Mouse (Mus musculus) cerebellum, adult 18-20 months (tissue): ENCODE measurements around the gene Rpl6.
"Not testable (repeated sequence)": the region's sequence is repeated elsewhere in the genome, so short reads cannot be mapped to it uniquely, and the experiment has no call there.

Experiments used
- DNase-seq, 2 experiments: peaks; one replicate each; pipeline ENCODE4 v3.0.0; 2021

The Rpl6 gene

DNA sequence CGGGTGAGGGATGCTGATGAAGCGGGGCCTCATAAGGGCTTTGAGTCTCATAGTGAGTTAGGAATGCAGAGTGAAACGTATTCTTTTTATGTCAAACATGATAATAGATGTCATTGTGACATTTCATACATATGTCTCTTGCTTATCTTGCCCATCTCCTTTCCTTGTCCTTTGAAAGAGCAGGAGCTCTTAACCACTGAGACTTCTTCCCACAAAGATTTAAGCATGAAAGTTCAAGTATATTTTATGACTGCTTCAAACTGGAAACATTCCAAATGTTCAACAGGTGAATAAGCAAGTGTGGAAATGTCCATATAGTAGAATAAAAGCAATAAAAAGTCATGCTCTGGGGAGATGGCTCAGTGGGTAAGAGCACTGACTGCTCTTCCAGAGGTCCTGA lies 22.1 kb downstream of the Rpl6 start:
- DNase-seq = no peak

DNA sequence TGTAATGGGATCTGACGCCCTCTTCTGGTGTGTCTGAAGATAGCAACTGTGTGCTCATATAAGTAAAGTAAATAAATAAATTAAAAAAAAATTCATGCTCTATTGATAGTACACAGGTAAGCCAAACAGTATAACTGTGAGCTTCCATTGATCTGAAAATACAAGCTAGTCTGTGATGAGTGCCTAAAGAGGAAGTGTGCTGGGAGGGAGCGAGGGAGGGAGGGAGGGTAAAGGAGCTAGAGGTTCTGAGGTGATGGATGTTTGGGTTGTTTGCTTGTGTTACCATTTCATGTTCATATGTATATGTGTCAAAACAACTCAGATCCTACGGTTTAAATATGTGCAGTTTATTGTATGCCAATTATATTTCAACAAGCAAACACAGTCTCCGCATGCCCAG lies 22.6 kb downstream of the Rpl6 start:
- DNase-seq = no peak

DNA sequence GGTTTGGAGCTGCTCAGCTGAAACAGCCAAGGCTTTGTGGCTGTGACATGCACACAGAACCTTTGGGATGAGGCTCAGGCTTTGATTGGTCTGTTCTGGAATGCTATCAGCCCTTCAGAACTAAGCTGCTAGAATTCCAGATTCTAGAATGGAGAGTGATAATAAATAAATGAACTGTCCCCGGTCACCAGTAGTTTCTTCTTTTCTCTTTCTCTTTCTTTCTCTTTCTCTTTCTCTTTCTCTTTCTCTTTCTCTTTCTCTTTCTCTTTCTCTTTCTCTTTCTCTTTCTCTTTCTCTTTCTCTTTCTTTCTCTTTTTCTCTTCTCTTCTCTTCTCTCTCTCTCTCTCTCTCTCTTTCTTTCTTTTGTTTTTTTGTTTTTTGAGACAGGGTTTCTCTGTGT lies 23.0 kb downstream of the Rpl6 start:
- not testable (repeated sequence) for DNase-seq

DNA sequence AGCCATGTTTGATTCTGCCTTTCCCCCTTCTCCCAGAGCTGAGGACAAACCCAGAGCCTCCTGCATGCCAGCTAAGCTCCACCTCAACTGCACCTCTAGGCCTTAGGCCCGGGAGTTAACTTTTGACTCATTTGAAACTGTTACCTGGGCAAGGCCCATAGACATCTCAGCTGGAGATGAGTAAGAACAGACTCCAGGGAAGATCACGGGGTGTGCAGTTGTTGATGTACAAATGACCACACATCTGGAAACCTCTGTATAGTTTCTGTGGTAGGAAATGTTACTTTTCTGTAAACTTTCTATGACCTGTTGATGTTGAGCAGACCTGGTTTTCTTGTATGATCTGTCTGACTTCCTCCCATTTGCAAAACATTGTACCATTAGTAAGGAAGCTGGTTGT lies 24.9 kb downstream of the Rpl6 start:
- no peak for DNase-seq

DNA sequence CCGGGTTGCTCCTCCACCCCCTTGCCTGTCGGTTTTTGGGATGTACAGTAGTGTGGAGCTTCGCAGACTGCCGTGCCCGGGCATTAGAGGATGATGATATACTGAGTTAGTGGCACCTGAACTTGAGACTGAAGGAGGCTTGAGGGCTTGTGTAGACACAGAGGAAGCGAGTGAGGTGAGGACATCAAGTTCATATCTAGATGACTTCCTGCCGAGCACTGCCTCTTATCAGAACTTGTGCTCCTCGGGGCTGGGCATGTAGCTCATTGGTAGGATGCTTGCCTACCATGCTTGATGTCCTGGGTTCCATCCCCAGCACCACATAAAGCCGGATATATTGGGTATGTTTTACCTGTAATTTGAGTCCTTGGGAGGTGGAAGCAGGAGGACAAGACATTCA lies 26.5 kb downstream of the Rpl6 start:
- no peak for DNase-seq

DNA sequence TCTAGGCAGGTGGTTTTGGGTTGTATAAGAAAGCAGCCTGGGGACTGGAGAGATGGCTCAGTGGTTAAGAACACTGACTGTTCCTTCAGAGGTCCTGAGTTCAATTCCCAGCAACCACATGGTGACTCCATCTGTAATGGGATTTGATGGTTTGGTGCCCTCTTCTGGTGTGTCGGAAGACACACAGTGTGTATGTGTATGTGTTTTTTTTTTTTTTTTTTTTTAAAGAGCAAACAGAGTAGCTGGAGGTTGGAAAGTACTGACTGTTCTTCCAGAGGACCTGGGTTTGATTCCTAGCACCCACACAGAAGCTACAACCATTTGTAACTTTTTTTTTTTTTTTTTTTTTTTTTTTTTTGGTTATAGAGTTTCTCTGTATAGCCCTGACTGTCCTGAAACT lies 28.5 kb downstream of the Rpl6 start:
- no peak for DNase-seq

DNA sequence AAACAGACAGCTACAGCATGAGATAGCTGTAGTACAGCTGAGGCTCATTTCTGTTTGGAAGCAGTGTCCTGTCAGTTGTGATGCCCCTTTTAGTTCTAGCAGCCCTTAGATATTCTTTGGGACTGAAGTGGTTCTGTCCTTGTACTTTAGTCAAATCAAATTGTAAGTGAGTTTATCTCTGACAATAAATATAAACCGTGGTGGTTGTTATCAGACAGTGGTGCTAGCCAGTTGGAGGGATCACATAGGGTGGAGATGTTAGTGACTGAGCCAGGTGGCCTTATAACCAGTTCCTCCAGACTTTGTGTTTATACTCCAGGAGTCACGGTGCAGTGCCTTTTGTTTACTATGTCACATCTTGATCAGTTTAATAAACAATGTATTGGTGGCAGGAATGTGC lies 29.4 kb downstream of the Rpl6 start:
- no peak for DNase-seq

DNA sequence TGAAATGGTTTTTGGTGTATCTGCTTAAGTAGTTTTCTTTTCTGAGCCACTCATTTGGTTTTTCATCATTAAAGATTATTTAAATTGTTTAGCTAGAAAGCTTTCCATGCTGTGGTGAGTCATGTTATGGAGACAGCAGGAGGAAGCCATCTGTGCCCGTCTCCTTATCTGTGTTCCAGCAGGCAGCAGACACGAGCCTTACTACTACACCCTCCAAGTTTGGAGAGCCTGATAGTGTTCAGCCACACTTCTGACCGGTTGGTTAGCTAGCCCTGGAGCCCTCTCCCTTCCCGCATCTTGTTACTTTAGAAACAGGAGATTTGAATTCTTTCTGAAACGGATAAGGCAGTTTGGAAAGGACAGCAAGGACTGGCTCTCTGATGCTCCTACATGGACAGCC lies 31.9 kb downstream of the Rpl6 start:
- peak; percentile 64 to 74 for DNase-seq

DNA sequence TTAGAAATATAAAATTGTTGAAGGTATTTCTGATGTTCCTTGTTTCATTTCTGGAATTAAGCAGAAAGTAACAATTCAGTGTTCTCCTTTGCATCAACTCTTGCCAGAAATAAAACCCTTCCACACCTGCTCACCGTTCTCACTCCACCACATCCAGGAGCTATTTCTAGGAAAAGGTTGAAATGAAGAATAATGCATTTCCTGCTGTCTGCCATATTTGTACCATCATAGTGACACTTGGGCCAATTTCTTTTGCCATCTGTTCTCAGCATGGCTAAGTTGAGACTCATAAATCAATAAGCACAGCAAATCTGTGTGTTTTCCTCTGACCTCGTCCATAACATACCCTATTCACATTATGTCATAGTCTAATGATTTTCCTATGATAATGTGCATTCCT lies 33.9 kb downstream of the Rpl6 start:
- DNase-seq = peak in 1 of 2 experiments; percentile 34

DNA sequence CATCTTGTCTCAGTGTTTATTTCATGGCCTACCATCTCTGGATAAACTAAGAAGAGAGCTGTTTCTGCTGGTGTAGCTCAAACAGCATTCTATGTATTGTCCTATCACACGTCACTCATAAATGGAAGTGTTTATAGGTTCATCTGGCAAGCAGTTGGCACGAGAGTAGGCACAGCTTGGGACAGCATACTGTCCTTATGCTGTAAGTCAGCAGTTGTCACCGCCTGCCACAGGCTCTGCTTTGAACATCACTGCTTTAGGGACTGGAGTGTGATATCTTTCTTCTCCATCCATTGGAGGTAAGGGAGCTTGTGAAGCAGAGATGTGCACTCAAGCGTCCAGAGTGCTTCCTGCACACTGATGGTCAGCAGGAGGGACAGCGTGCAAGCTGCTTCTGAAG lies 35.6 kb downstream of the Rpl6 start:
- peak; percentile 64 to 66 for DNase-seq

DNA sequence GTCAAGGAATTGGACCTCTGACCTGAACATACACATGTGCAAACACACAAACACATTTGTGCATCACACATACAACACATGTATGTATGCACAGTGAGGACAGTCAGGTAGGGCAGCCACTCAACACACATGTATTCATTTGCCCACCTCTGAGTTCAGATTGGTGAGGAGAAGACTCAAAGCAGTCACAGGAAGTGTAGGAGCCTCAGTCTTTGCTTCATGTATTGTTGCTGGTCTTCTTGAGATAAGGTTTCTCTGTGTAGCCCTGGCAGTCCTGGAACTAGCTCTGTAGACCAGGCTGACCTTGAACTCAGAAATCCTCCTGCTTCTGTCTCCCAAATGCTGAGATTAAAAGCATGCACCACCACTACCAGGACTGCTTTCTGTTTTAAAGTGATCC lies 36.9 kb downstream of the Rpl6 start:
- DNase-seq = no peak

DNA sequence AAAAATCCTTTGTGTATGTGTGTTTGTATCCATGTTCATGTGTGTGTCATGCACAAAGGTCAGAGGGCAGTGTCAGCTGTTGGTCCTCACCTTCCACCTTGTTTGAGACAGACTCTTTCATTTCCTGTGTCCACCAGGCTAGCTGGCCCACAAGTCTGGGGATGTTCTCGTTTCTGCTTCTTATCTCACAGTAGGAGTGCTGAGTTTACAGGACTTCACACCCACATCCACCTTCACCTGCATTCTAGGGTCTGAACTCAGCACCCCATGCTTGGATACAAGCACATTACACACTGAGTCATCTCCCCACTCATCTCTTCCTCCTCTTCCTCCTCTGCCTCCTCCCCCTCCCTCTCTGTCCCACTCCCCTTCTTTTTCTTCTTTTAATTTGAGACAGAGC lies 38.0 kb downstream of the Rpl6 start:
- no peak for DNase-seq

DNA sequence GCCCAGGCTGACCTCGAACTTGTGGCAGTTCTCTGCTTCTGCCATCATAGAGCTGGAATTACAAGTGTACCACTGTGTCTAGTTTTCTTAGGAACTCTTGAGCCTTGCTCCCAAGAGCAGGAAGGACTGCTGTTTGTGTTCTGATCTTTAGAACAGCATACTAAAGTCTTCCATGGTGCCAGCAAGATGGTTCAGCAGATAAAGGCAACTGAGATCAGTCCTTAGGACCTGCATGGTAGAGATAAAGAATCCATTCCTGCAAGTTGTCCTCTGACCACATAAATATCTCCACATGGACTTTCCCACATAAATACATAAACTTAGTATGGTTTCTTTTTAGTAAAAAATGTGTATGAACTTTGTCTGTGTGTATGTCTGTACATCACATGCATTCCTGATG lies 38.4 kb downstream of the Rpl6 start:
- no peak for DNase-seq

DNA sequence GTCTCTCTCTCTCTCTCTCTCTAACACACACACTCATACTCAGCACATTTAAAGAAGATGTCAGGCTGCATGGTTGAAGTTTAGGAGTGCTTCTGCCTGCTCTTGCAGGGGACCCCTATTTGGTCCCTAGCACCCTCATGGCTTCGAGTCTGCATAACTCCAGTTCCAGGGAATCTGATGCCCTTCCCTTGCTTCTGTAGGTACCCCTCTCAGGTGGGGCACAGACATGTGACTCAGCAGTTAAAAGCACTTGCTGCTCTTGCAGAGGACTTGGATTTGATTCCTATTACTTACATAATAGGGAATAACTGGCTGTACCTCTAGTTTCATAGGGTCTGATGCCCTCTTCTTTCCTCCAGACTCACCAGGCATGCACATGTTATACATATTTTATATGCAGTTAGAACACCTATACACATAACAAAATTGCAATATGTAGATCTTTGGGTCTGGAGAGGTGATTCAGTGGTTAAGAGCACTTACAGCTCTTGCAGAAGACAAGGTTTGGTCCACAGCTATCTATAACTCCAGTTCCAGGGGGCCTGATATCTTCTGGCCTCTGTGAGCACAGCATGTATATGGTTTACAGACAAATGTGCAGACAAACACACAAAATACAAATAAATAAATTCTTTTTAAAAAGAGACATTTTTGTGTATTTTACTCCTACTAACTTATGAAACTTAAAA lies 39.5 kb downstream of the Rpl6 start:
- no peak for DNase-seq

DNA sequence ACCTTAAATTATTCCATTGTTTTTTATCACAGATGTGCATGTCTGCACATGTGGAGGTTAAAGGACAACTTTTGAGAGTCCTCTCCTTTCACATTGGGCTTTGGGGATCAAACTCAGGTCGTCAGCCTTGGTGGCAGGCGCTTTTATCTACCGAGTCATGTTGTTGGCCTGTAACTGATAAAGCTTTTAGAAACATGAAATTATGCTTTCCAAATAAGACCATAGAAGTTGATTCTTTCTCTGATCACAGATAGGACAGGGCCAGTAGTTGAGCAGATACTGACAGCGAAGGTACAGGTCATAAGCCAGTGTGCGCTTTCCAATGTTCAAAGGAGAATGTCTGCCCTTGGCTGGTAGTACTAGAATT lies 40.1 kb downstream of the Rpl6 start:
- no peak for DNase-seq

DNA sequence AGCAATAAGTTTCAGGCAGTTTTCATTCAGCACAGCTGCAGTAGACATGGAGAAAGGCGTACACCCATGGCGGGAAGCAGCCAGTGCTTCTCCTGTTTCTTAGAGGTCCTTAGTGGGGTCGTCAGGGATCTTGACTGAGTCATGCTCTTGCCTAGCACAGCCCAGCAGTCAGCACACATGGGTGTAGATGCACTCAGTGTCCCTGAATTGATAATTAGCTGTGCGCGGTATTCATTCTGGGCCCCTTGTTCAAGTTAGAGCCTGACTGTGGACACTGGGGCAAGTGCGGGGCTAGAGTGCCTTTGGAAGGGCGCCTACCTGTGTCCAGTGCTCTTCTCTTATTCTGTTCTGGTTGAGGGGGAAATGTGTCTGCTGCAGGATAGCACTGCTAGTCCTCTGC lies 40.9 kb downstream of the Rpl6 start:
- no peak for DNase-seq

DNA sequence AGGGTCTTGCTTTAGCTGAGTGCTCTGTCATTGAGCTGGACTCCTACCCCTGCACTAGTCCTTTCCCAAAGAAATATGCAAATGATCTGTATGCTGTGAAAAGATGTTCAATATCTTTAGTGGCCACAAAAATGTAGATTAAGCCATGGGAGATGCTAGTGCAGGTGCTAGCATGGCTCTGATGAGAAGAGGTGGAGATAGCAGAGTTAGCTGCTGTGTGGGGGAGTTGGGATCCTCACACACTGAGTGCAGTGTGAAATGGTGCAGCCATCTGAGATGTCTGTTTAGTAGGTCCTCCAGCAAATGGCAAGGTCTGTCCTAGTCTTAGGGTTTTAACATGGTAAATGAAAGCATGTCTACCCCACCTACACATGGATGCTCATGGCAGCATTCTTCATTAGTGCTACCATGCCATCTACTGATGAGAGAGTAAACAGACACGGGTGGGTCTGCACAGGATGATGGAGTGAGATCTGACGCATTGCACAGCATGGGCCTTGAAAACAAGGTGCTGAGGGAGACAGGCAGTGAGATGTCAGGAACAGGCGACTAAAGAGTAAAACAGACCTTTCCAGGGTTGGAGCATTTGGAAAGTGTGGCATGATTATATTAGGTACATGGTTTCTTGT lies 44.6 kb downstream of the Rpl6 start:
- DNase-seq = no peak

DNA sequence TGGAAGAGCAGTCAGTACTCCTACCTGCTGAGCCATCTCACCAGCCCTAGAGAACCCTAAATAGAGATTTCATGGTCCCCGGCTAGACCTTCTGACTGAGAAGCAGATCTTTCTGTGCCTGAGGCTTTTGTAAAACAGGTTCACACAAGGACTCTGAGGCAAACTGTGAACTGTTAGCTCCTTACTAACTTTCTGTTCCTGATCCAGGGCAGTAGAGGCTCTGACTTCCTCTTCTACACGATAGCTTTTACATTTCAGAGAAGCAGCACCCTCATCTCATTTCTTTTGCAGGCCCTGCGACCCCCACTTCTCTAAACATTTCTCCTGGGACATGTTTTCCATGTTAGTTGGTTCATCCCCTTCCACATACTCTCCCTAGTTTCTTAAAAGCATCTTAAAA lies 45.4 kb downstream of the Rpl6 start:
- DNase-seq = no peak

DNA sequence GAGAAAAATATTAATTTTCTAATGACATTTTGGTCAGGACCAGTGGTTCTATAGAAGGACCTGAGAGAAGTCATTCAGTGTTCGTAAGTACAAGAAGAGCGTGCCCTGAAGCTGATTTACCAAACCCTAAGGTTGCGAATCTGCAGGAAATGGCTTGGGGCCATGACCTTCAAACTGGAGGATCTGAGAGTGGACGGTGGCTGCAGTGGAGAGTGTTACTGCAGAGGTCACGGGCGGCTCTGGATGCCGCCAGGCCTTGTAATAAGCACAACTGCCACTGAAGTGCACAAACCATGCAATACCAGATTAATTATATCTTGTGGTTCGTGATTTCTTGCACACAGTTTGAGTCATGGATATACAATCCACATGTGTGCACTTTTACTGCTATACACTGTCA lies 47.5 kb downstream of the Rpl6 start:
- peak in 1 of 2 experiments; percentile 27 for DNase-seq

DNA sequence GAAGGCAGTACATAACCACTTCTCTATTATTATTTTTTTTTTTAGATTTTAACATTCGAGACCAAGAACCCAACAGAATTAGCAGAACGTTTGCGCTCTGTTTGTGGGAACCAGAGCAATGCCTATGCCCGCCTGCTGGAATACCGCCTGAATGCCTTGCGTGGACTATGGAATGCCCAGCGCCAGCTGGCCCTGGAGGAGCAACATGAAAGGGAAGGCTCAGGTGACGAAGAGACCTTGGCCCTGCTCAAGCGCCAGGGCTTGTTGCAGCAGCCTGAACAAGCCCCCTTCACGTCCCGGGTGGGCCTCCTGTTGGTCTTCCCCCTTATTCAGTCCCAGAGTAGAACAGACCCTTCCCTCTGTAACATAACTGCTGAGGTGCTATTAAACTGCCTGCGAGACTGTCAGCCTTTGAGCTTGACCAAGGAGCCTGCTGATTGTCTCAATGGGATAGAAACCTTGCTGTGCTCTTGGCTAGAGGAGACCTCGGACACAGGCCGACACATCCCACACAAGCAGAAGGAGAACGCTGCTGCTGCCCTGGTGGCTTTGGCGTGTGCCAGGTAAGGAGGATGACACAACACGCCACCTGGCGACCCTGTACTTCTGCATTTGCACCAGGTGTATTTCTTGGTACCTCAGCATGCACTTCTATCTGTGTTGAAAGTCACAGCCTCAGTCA lies 49.7 kb downstream of the Rpl6 start:
- peak; percentile 82 to 84 for DNase-seq

DNA sequence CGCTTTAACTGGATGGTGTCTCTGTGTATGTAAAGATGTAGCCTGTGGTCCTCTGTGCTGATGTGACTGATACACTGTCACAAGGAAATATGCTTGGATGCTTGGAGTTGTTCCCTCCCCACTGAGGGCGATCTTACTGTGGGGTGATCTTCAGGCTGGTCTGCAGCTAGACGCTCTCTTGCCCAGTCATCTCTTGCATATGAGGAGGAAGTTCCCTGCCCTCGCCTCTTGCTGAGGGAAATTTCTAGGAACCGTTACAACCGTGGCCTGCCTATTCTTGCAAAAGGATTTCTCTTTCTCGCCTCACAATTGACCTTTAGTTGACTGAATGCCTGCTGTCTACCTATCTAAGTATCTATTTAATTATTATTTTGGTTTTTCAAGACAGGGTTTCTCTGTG lies 50.7 kb downstream of the Rpl6 start:
- DNase-seq = no peak
